Mouse (Mus musculus): ENCODE data around the gene Cux2. TPM values are rescaled to one million over a fixed set of nuclear protein-coding genes. Genes with fewer than 3 reads are reported as not detected.

Gene Cux2
- polyA plus RNA-seq, 1 experiment = 1.2 TPM

GRCm38 (mm10) chr5:121913999-121914398, 135.9 kb downstream of the Cux2 start:
- TF ChIP-seq POLR2A (IDR thresholded peaks at IDR 0.05; ENCODE audit: borderline replicate concordance, control insufficient read depth, low read depth, low read length) = no peak
- TF ChIP-seq CTCF (IDR thresholded peaks at IDR 0.05; ENCODE audit: control insufficient read depth, insufficient read depth, low read length) = no peak
- H3K4me1 ChIP-seq (ENCODE audit: control insufficient read depth, insufficient read depth, low read length) = no peaks in the 10 kb centered on the region
- WGBS = 82% methylated on average over 23 of the region's 23 CpGs

GRCm38 (mm10) chr5:121909226-121909985, 140.5 kb downstream of the Cux2 start:
- H3K4me1 ChIP-seq (ENCODE audit: control insufficient read depth, insufficient read depth, low read length) = no peaks in the 10 kb centered on the region
- H3K4me3 ChIP-seq (replicated peaks; ENCODE audit: control insufficient read depth, low read depth, low read length) = no peak overlapping the region
- WGBS = 79% methylated on average over 21 of the region's 21 CpGs
- TF ChIP-seq CTCF (IDR thresholded peaks at IDR 0.05; ENCODE audit: control insufficient read depth, insufficient read depth, low read length) (no peak), POLR2A (IDR thresholded peaks at IDR 0.05; ENCODE audit: borderline replicate concordance, control insufficient read depth, low read depth, low read length) (no peak)
- H3K27ac ChIP-seq (ENCODE audit: control insufficient read depth, insufficient read depth, low read depth, low read length, poor library complexity) = no peak overlapping the region

More at GRCm38 (mm10) chr5:121913999-121914398, 135.9 kb downstream of the Cux2 start:
- no peak overlapping the region for H3K4me3 ChIP-seq (replicated peaks; ENCODE audit: control insufficient read depth, low read depth, low read length)
- no peak overlapping the region for H3K27ac ChIP-seq (ENCODE audit: control insufficient read depth, insufficient read depth, low read depth, low read length, poor library complexity)

GRCm38 (mm10) chr5:121905671-121906070, 144.2 kb downstream of the Cux2 start:
- no peak overlapping the region for H3K27ac ChIP-seq (ENCODE audit: control insufficient read depth, insufficient read depth, low read depth, low read length, poor library complexity)
- no peak overlapping the region for H3K4me3 ChIP-seq (replicated peaks; ENCODE audit: control insufficient read depth, low read depth, low read length)
- WGBS = 74% methylated on average over 17 of the region's 17 CpGs
- TF ChIP-seq CTCF (IDR thresholded peaks at IDR 0.05; ENCODE audit: control insufficient read depth, insufficient read depth, low read length) = no peak
- no peak for TF ChIP-seq POLR2A (IDR thresholded peaks at IDR 0.05; ENCODE audit: borderline replicate concordance, control insufficient read depth, low read depth, low read length)
- no peaks in the 10 kb centered on the region for H3K4me1 ChIP-seq (ENCODE audit: control insufficient read depth, insufficient read depth, low read length)

GRCm38 (mm10) chr5:121904799-121905198, 145.1 kb downstream of the Cux2 start:
- Histone ChIP-seq H3K4me3 (replicated peaks; ENCODE audit: control insufficient read depth, low read depth, low read length) (no peak overlapping the region), H3K4me1 (ENCODE audit: control insufficient read depth, insufficient read depth, low read length) (no peaks in the 10 kb centered on the region), H3K27ac (ENCODE audit: control insufficient read depth, insufficient read depth, low read depth, low read length, poor library complexity) (no peak overlapping the region)
- TF ChIP-seq POLR2A (IDR thresholded peaks at IDR 0.05; ENCODE audit: borderline replicate concordance, control insufficient read depth, low read depth, low read length) (no peak), CTCF (IDR thresholded peaks at IDR 0.05; ENCODE audit: control insufficient read depth, insufficient read depth, low read length) (no peak)
- WGBS = 85% methylated on average over 14 of the region's 14 CpGs

- no peak overlapping the region for H3K27ac ChIP-seq (ENCODE audit: control insufficient read depth, insufficient read depth, low read depth, low read length, poor library complexity)
- H3K4me1 ChIP-seq (ENCODE audit: control insufficient read depth, insufficient read depth, low read length) = no peaks in the 10 kb centered on the region; the same call in 1 of the 2 replicates
- WGBS = 69% methylated on average over 23 of the region's 23 CpGs
- TF ChIP-seq POLR2A (IDR thresholded peaks at IDR 0.05; ENCODE audit: borderline replicate concordance, control insufficient read depth, low read depth, low read length) (no peak), CTCF (IDR thresholded peaks at IDR 0.05; ENCODE audit: control insufficient read depth, insufficient read depth, low read length) (no peak)
- H3K4me3 ChIP-seq (replicated peaks; ENCODE audit: control insufficient read depth, low read depth, low read length) = no peak overlapping the region
Observed at GRCm38 (mm10) chr5:121902809-121903745, 146.8 kb downstream of the Cux2 start.

- H3K4me3 ChIP-seq (replicated peaks; ENCODE audit: control insufficient read depth, low read depth, low read length) = no peak overlapping the region
- H3K27ac ChIP-seq (ENCODE audit: control insufficient read depth, insufficient read depth, low read depth, low read length, poor library complexity) = no peak overlapping the region
- 50% methylated on average over 24 of the region's 24 CpGs for WGBS
- H3K4me1 ChIP-seq (ENCODE audit: control insufficient read depth, insufficient read depth, low read length) = peaks cover 2% of the 10 kb centered on the region; the same call in 1 of the 2 replicates
- no peak for TF ChIP-seq POLR2A (IDR thresholded peaks at IDR 0.05; ENCODE audit: borderline replicate concordance, control insufficient read depth, low read depth, low read length)
- TF ChIP-seq CTCF (IDR thresholded peaks at IDR 0.05; ENCODE audit: control insufficient read depth, insufficient read depth, low read length) = no peak
Observed at GRCm38 (mm10) chr5:121895117-121895756, 154.7 kb downstream of the Cux2 start.

- H3K4me1 ChIP-seq (ENCODE audit: control insufficient read depth, insufficient read depth, low read length) = peaks cover 2% of the 10 kb centered on the region; the same call in 1 of the 2 replicates
- TF ChIP-seq POLR2A (IDR thresholded peaks at IDR 0.05; ENCODE audit: borderline replicate concordance, control insufficient read depth, low read depth, low read length) = no peak
- TF ChIP-seq CTCF (IDR thresholded peaks at IDR 0.05; ENCODE audit: control insufficient read depth, insufficient read depth, low read length) = no peak
- no peak overlapping the region for H3K27ac ChIP-seq (ENCODE audit: control insufficient read depth, insufficient read depth, low read depth, low read length, poor library complexity)
- 65% methylated on average over 10 of the region's 10 CpGs for WGBS
- H3K4me3 ChIP-seq (replicated peaks; ENCODE audit: control insufficient read depth, low read depth, low read length) = no peak overlapping the region
Observed at GRCm38 (mm10) chr5:121894647-121895046, 155.3 kb downstream of the Cux2 start.
